Mouse (Mus musculus): ENCODE measurements at regions not wholly inside any gene's neighbourhood (a gene's known extent, or its start where the extent isn't known, plus 50 kb on each side); places are given as distances from the start of the nearest gene placed in this dataset.

DNA sequence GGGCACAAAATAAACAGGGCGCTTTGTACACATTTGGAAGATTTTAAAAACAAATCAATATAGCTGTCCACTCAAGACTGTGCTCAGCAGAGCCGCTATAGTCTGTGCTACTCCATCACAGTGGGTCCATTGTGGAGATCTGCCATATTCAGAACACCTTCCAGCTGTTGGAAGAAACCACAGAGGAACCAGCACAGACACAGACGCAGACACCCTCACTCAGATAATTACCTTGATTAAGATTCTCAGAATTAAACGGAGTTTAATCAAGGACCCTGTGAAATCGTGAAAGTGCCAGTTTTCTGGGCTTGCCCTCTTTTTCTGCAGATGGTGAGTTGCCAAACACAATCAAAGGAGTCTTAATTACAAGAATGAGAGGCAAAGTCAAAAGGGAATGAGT is 478.3 kb downstream of the Zfp352 start:
- Histone ChIP-seq H3K4me1 (ENCODE audit: insufficient read depth) (no peaks in the 10 kb centered on the region), H3K36me3 (replicated peaks; ENCODE audit: insufficient read depth, low read length) (no peaks in the 10 kb centered on the region), H3K4me2 (ENCODE audit: low read depth, low read length) (no peak overlapping the region), H3K9ac (replicated peaks) (no peak overlapping the region), H3K27me3 (ENCODE audit: insufficient read depth, low read length) (no peaks in the 10 kb centered on the region), H3K27ac (ENCODE audit: low read depth) (no peak overlapping the region), H3K4me3 (ENCODE audit: low read depth, low read length) (no peak overlapping the region), H3K9me3 (ENCODE audit: low read length) (no peaks in the 10 kb centered on the region)
- ATAC-seq (no peak), DNase-seq (no peak)
- 66% methylated on average over 5 of the region's 5 CpGs for WGBS (ENCODE audit: insufficient replicate concordance)
- TF ChIP-seq CTCF (IDR thresholded peaks at IDR 0.05; ENCODE audit: low read depth), result no peak
- TF ChIP-seq EP300 (IDR thresholded peaks at IDR 0.05; ENCODE audit: low read depth), result no peak

GRCm38 (mm10) chr4:90729168-90729567 is 510.5 kb downstream of the Zfp352 start:
- Histone ChIP-seq H3K27me3 (ENCODE audit: insufficient read depth, low read length) (no peaks in the 10 kb centered on the region), H3K9me3 (ENCODE audit: low read length) (no peaks in the 10 kb centered on the region), H3K36me3 (replicated peaks; ENCODE audit: insufficient read depth, low read length) (no peaks in the 10 kb centered on the region), H3K4me1 (ENCODE audit: insufficient read depth) (no peaks in the 10 kb centered on the region), H3K27ac (ENCODE audit: low read depth) (no peak overlapping the region), H3K4me2 (ENCODE audit: low read depth, low read length) (no peak overlapping the region), H3K4me3 (ENCODE audit: low read depth, low read length) (no peak overlapping the region), H3K9ac (replicated peaks) (no peak overlapping the region)
- WGBS (ENCODE audit: insufficient replicate concordance), result 75% methylated on average over 2 of the region's 2 CpGs
- TF ChIP-seq CTCF (IDR thresholded peaks at IDR 0.05; ENCODE audit: low read depth), result no peak
- DNase-seq, result no peak
- no peak for ATAC-seq

DNA sequence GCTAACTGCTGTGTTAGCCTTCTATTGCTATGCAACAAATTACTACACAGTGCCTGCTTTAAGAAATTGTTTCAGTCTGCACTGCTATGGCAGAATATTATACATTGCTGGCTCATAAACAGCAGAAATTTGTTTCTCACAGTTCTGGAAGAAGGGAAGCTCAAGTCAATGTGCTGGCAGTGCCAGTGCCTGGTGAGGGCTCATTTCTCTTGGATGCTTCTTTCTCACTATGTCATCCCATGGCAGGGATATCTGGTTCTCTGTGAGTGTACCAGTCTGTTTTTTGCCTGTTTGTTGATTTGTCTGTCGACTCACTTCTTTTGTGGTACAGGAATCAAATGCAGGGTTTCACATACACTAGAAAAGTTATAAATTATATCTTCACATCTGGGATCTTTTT is 516.2 kb downstream of the Zfp352 start:
- 68% methylated on average over 1 of the region's 1 CpGs for WGBS (ENCODE audit: insufficient replicate concordance)
- ATAC-seq, result no peak
- no peaks in the 10 kb centered on the region for H3K27me3 ChIP-seq (ENCODE audit: insufficient read depth, low read length)
- DNase-seq, result no peak
- no peak overlapping the region for H3K4me2 ChIP-seq (ENCODE audit: low read depth, low read length)
- no peak overlapping the region for H3K27ac ChIP-seq (ENCODE audit: low read depth)
- H3K4me3 ChIP-seq (ENCODE audit: low read depth, low read length), result no peak overlapping the region
- no peaks in the 10 kb centered on the region for H3K9me3 ChIP-seq (ENCODE audit: low read length)
- H3K9ac ChIP-seq (replicated peaks), result no peak overlapping the region
- no peaks in the 10 kb centered on the region for H3K36me3 ChIP-seq (replicated peaks; ENCODE audit: insufficient read depth, low read length)
- H3K4me1 ChIP-seq (ENCODE audit: insufficient read depth), result no peaks in the 10 kb centered on the region
- TF ChIP-seq CTCF (IDR thresholded peaks at IDR 0.05; ENCODE audit: low read depth) (no peak), EP300 (IDR thresholded peaks at IDR 0.05; ENCODE audit: low read depth) (no peak)

DNA sequence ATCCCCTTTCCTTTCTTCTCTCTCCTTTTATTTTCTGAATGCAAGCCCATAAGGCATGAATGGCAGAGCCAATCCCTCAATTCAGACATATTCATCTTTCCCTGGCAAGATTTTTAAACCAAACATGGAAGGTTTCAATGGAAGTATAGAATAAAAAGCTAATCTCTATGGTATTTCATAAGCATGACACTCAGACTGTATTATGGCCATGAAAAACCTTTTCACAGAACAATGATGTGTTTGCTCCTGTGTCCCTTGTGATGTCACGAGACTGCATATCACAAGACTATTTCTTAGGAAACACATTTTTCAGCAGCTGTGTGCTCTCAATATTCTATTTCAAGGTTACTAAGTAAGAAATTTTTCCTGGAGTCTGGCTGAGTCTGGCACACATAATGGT is 525.5 kb downstream of the Zfp352 start:
- no peaks in the 10 kb centered on the region for H3K27me3 ChIP-seq (ENCODE audit: insufficient read depth, low read length)
- no peak overlapping the region for H3K9ac ChIP-seq (replicated peaks)
- no peaks in the 10 kb centered on the region for H3K36me3 ChIP-seq (replicated peaks; ENCODE audit: insufficient read depth, low read length)
- H3K4me2 ChIP-seq (ENCODE audit: low read depth, low read length), result no peak overlapping the region
- DNase-seq (no peak), ATAC-seq (no peak)
- H3K9me3 ChIP-seq (ENCODE audit: low read length), result no peaks in the 10 kb centered on the region; the same call in 1 of the 2 replicates
- TF ChIP-seq CTCF (IDR thresholded peaks at IDR 0.05; ENCODE audit: low read depth), result no peak
- no peak for TF ChIP-seq EP300 (IDR thresholded peaks at IDR 0.05; ENCODE audit: low read depth)
- no peak overlapping the region for H3K4me3 ChIP-seq (ENCODE audit: low read depth, low read length)
- WGBS (ENCODE audit: insufficient replicate concordance), result 68% methylated on average over 1 of the region's 1 CpGs
- H3K27ac ChIP-seq (ENCODE audit: low read depth), result no peak overlapping the region
- no peaks in the 10 kb centered on the region for H3K4me1 ChIP-seq (ENCODE audit: insufficient read depth)

Measured in liver, postnatal 0 days (tissue).